Mouse (Mus musculus): ENCODE results near the gene H2afz. TPM values are rescaled to one million over a fixed set of nuclear protein-coding genes. Genes with fewer than 3 reads are reported as not detected.
"Not testable (repeated sequence)": the region's sequence is repeated elsewhere in the genome, so short reads cannot be mapped to it uniquely, and the experiment has no call there.

Gene H2afz
- polyA plus RNA-seq, 1 experiment from 2014 or later, result 3,605 TPM

GRCm38 (mm10) chr3:137896867-137897266 is 32.6 kb downstream of the H2afz start:
- Histone ChIP-seq H3K9me3 (replicated peaks) (no peaks in the 10 kb centered on the region; the same call in 1 of the 2 replicates), H3K4me3 (no peak overlapping the region), H3K36me3 (peaks cover 32% of the 10 kb centered on the region), H3K4me1 (no peaks in the 10 kb centered on the region), H3K27me3 (ENCODE audit: low read depth, poor library complexity, severe bottlenecking) (no peaks in the 10 kb centered on the region), H3K27ac (replicated peaks) (no peak overlapping the region)
- 93% methylated on average over 3 of the region's 3 CpGs for WGBS
- no peak for DNase-seq (ENCODE audit: low spot score)

- Histone ChIP-seq H3K36me3 (peaks cover 34% of the 10 kb centered on the region), H3K27ac (replicated peaks) (no peak overlapping the region), H3K4me3 (no peak overlapping the region), H3K4me1 (no peaks in the 10 kb centered on the region), H3K27me3 (ENCODE audit: low read depth, poor library complexity, severe bottlenecking) (no peaks in the 10 kb centered on the region), H3K9me3 (replicated peaks) (no peaks in the 10 kb centered on the region; the same call in 1 of the 2 replicates)
- WGBS, result 93% methylated on average over 5 of the region's 5 CpGs
- no peak for DNase-seq (ENCODE audit: low spot score)
Observed at GRCm38 (mm10) chr3:137897685-137898084, 33.4 kb downstream of the H2afz start.

- WGBS, result 91% methylated on average over 10 of the region's 10 CpGs
- H3K27me3 ChIP-seq (ENCODE audit: low read depth, poor library complexity, severe bottlenecking), result no peaks in the 10 kb centered on the region
- DNase-seq (ENCODE audit: low spot score), result no peak
- H3K27ac ChIP-seq (replicated peaks), result no peak overlapping the region
- H3K4me1 ChIP-seq, result no peaks in the 10 kb centered on the region
- H3K9me3 ChIP-seq (replicated peaks), result no peaks in the 10 kb centered on the region; the same call in 1 of the 2 replicates
- H3K36me3 ChIP-seq, result peaks cover 33% of the 10 kb centered on the region
- no peak overlapping the region for H3K4me3 ChIP-seq
Observed at GRCm38 (mm10) chr3:137900149-137900548, 35.9 kb downstream of the H2afz start.

DNA sequence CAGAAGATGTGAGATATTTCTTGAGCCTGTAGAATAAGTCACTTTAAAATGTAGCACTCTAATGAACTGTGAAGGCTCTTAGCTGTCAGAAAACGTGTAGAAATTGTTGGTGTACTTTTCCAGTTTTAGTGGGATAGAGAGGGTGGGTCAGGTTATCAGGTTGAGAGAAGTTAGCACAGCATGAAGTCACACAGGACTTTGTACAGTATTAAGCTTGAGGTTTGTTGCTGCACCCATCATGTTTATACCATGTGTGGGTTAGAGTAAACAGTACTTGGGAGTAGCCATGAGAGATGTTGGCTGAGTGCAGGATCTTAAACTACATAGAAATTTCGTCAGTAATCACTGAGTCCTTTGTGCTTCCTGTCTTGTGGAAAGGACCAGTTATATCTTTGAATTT is 48.8 kb downstream of the H2afz start:
- Histone ChIP-seq H3K36me3 (peaks cover 19% of the 10 kb centered on the region), H3K4me1 (peaks cover 12% of the 10 kb centered on the region), H3K27ac (replicated peaks) (no peak overlapping the region), H3K4me3 (no peak overlapping the region), H3K27me3 (ENCODE audit: low read depth, poor library complexity, severe bottlenecking) (no peaks in the 10 kb centered on the region), H3K9me3 (replicated peaks) (no peaks in the 10 kb centered on the region; the same call in 1 of the 2 replicates)
- 74% methylated on average over 2 of the region's 2 CpGs for WGBS
- no peak for DNase-seq (ENCODE audit: low spot score)

DNA sequence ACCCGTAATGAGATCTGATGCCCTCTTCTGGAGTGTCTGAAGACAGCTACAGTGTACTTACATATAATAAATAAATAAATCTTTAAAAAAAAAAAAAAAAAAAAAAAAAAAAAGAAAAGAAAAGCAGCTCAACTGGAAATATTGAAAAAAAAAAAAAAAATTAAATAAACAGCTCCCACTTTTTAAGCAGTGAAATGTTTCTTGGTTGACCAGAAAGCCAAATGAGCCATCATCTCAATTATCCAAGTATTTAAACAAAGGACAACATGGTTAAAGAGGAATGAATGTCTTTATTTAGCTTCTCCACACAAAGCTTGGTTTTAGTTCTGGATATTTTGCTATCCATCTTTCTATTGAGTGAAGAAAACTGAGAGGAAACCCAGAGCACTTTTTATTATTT is 50.3 kb downstream of the H2afz start:
- peaks cover 22% of the 10 kb centered on the region for H3K4me1 ChIP-seq
- not testable (repeated sequence) for H3K27ac ChIP-seq (replicated peaks); H3K9me3 ChIP-seq (replicated peaks); H3K4me3 ChIP-seq; H3K36me3 ChIP-seq; H3K27me3 ChIP-seq (ENCODE audit: low read depth, poor library complexity, severe bottlenecking); DNase-seq (ENCODE audit: low spot score)
- WGBS, result 100% methylated on average over 1 of the region's 1 CpGs

Other genes starting within 250 kb of the H2afz start
- gene Ddit4l, start 242.9 kb upstream of the H2afz start, polyA plus RNA-seq (2016; fragmentation: Nextera tagmentation; extraction: Ambion mirVana), result 13.6 and 16.4 TPM in 2 replicates
- not detected in 2 replicates for gene Gm21962, start 193.0 kb upstream of the H2afz start, polyA plus RNA-seq (2016; fragmentation: Nextera tagmentation; extraction: Ambion mirVana)
- 4.8 and 7.0 TPM in 2 replicates for gene Dnajb14, start 3.2 kb downstream of the H2afz start, polyA plus RNA-seq (2016; fragmentation: Nextera tagmentation; extraction: Ambion mirVana)
- gene Lamtor3, start 54.0 kb downstream of the H2afz start, polyA plus RNA-seq (2016; fragmentation: Nextera tagmentation; extraction: Ambion mirVana), result 91.6 and 91.8 TPM in 2 replicates
- 2.3 and 2.9 TPM in 2 replicates for gene Dapp1, start 117.1 kb downstream of the H2afz start, polyA plus RNA-seq (2016; fragmentation: Nextera tagmentation; extraction: Ambion mirVana)
- 0.01 TPM in 1 of 2 replicates, not detected in the other for gene 1110002E22Rik, start 200.6 kb downstream of the H2afz start, polyA plus RNA-seq (2016; fragmentation: Nextera tagmentation; extraction: Ambion mirVana)
- not detected in 2 replicates for gene Gm5105, start 202.9 kb downstream of the H2afz start, polyA plus RNA-seq (2016; fragmentation: Nextera tagmentation; extraction: Ambion mirVana)

All from midbrain, embryonic 10.5 days (tissue).